Mouse (Mus musculus) forebrain, embryonic 11.5 days (tissue): ENCODE measurements around the gene Tigar. TPM values are rescaled to one million over a fixed set of nuclear protein-coding genes. Genes with fewer than 3 reads are reported as not detected.

ENCODE experiments used
- ATAC-seq: fragments of 200-750 bp; cut with Nextera tagmentation; replicated peaks from 2 replicates; pipeline ENCODE4 v1.8.0; 2017; ENCODE audit warnings: moderate TSS enrichment; ENCODE audit not compliant: low FRiP score
- DNase-seq: peaks from one replicate; pipeline ENCODE4 v3.0.0-alpha.2; 2017; ENCODE audit warnings: low spot score
- H3K27ac ChIP-seq: fragments of 300-500 bp; sonication (generic); 2 replicates; pipeline ENCODE4 v1.5.1; 2014; ENCODE audit warnings: low read depth, low read length
- H3K27me3 ChIP-seq: fragments of 300-500 bp; sonication (generic); 2 replicates; pipeline ENCODE4 v1.6.1; 2014; ENCODE audit warnings: mild to moderate bottlenecking, low read length, mixed read lengths; ENCODE audit not compliant: control insufficient read depth, insufficient read depth
- H3K36me3 ChIP-seq: fragments of 300-500 bp; sonication (generic); 2 replicates; pipeline ENCODE4 v1.6.1; 2014; ENCODE audit warnings: mild to moderate bottlenecking, low read length, moderate library complexity, mixed read lengths; ENCODE audit not compliant: control insufficient read depth, insufficient read depth
- H3K4me1 ChIP-seq: fragments of 300-500 bp; sonication (generic); replicated peaks from 2 replicates; pipeline ENCODE4 v1.6.1; 2014; ENCODE audit warnings: low read length, mixed read lengths; ENCODE audit not compliant: control insufficient read depth, insufficient read depth
- H3K4me2 ChIP-seq: fragments of 300-500 bp; sonication (generic); 2 replicates; pipeline ENCODE4 v1.6.1; 2014; ENCODE audit warnings: low read depth, mild to moderate bottlenecking, low read length, moderate library complexity, mixed read lengths; ENCODE audit not compliant: severe bottlenecking
- H3K4me3 ChIP-seq: fragments of 300-500 bp; sonication (generic); 2 replicates; pipeline ENCODE4 v1.5.1; 2014; ENCODE audit warnings: low read depth, low read length
- H3K9ac ChIP-seq: fragments of 300-500 bp; sonication (generic); 2 replicates; pipeline ENCODE4 v1.6.1; 2014; ENCODE audit warnings: low read length
- H3K9me3 ChIP-seq: fragments of 300-500 bp; sonication (generic); 2 replicates; pipeline ENCODE4 v1.6.1; 2016; ENCODE audit warnings: low read length, mixed read lengths; ENCODE audit not compliant: control insufficient read depth
- WGBS: fragments of 180-500 bp; shearing (Covaris S2); extraction: QIAGEN DNeasy Blood & Tissue Kit; methylation state at CpG from one replicate; pipeline ENCODE4 v1.1.7; 2014; 5-methylcytosine and 5-hydroxymethylcytosine counted together
- polyA plus RNA-seq: library from polyadenylated mRNA; unstranded; fragments of >200 nt; fragmentation: Nextera tagmentation; extraction: Ambion mirVana; gene quantifications from 2 replicates; pipeline ENCODE4 v1.2.1, GENCODE M21; 2014

The Tigar gene
- polyA plus RNA-seq, 1 experiment from 2014 or later: 6.8 TPM

DNA sequence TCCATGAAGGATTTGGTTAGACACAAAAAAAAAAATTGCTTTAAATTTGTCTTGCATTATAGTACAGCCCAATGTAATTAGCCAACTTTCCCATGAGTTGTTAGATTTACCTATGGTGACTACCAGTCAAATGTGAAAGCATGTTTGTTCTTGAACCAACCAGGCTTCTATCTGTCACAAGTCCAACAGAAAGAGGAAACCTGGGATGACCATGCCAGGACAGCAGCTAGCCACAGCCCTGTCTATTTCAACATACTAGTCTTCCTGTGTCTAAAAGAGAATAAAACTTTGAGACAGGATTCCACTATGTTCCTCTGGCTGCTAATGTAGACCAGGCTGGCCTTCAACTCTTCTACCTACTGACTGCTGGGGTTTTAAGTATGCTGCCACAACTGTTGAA lies 1.9 kb downstream of the Tigar start:
- no peak overlapping the region for H3K4me3 ChIP-seq
- H3K27me3 ChIP-seq: no peaks in the 10 kb centered on the region
- H3K36me3 ChIP-seq: no peaks in the 10 kb centered on the region
- no peak overlapping the region for H3K9ac ChIP-seq
- no peak overlapping the region for H3K27ac ChIP-seq
- H3K4me1 ChIP-seq: peaks cover 4% of the 10 kb centered on the region; the same call in 1 of the 2 replicates
- H3K9me3 ChIP-seq: no peaks in the 10 kb centered on the region
- ATAC-seq: no peak
- DNase-seq: no peak
- no peak overlapping the region for H3K4me2 ChIP-seq

DNA sequence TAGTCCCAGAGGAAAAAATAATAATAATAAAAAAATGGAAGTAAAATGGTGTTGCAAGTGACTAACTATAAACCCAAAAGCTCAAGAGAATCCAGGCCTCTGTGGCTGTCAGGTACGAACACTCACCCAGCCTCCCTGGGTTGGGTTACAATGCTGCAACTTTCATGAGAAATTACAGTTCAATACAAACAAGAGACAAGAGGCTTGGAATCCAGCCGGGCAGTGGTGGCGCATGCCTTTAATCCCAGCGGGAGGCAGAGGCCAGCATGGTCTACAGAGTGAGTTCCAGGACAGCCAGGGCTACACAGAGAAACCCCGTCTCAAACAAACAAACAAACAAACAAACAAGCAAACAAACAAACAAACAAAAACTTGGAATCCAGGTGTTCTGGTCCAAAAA lies 2.6 kb downstream of the Tigar start:
- no peak for ATAC-seq
- H3K27ac ChIP-seq: no peak overlapping the region
- no peaks in the 10 kb centered on the region for H3K36me3 ChIP-seq
- H3K4me2 ChIP-seq: no peak overlapping the region
- no peaks in the 10 kb centered on the region for H3K9me3 ChIP-seq
- 67% methylated on average over 5 of the region's 5 CpGs for WGBS
- H3K4me1 ChIP-seq: peaks cover 4% of the 10 kb centered on the region; the same call in 1 of the 2 replicates
- no peak overlapping the region for H3K4me3 ChIP-seq
- H3K27me3 ChIP-seq: no peaks in the 10 kb centered on the region
- DNase-seq: no peak
- no peak overlapping the region for H3K9ac ChIP-seq

DNA sequence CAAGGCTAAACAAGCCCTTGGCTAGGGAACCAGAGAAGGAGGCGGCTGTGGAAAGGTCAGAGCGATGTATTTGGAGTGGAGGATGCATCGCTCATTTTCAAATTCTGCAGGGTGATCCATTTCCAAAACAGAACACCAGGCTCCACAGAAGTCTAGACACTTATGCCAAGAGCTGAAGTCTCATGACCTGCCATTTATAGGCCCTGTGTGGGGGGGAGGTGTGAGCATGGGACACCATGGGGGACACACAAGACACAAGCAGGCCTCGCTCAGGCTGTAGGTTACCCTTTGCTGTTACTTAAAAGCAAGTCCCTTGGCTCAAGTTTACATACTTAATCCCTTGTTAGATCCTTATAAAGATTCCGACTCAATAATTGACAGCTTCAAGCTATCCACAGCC lies 3.2 kb downstream of the Tigar start:
- no peaks in the 10 kb centered on the region for H3K36me3 ChIP-seq
- no peak for DNase-seq
- no peaks in the 10 kb centered on the region for H3K27me3 ChIP-seq
- no peak overlapping the region for H3K27ac ChIP-seq
- H3K4me2 ChIP-seq: no peak overlapping the region
- no peak overlapping the region for H3K9ac ChIP-seq
- H3K9me3 ChIP-seq: no peaks in the 10 kb centered on the region
- 87% methylated on average over 5 of the region's 5 CpGs for WGBS
- no peak for ATAC-seq
- H3K4me1 ChIP-seq: peaks cover 4% of the 10 kb centered on the region; the same call in 1 of the 2 replicates
- H3K4me3 ChIP-seq: no peak overlapping the region

GRCm38 (mm10) chr6:127105107-127105506 lies 4.2 kb downstream of the Tigar start:
- Histone ChIP-seq H3K9ac (no peak overlapping the region), H3K36me3 (no peaks in the 10 kb centered on the region), H3K9me3 (no peaks in the 10 kb centered on the region), H3K27ac (no peak overlapping the region), H3K4me2 (no peak overlapping the region), H3K4me3 (no peak overlapping the region), H3K4me1 (peaks cover 4% of the 10 kb centered on the region; the same call in 1 of the 2 replicates), H3K27me3 (no peaks in the 10 kb centered on the region)
- DNase-seq: peak; percentile 75
- WGBS: 67% methylated on average over 6 of the region's 6 CpGs
- ATAC-seq: no peak

GRCm38 (mm10) chr6:127104396-127105029 lies 4.8 kb downstream of the Tigar start:
- Histone ChIP-seq H3K9ac (no peak overlapping the region), H3K27ac (no peak overlapping the region), H3K36me3 (no peaks in the 10 kb centered on the region), H3K9me3 (no peaks in the 10 kb centered on the region), H3K4me1 (peaks cover 4% of the 10 kb centered on the region; the same call in 1 of the 2 replicates), H3K27me3 (no peaks in the 10 kb centered on the region), H3K4me2 (no peak overlapping the region), H3K4me3 (no peak overlapping the region)
- WGBS: 90% methylated on average over 7 of the region's 7 CpGs
- ATAC-seq (no peak), DNase-seq (no peak)

DNA sequence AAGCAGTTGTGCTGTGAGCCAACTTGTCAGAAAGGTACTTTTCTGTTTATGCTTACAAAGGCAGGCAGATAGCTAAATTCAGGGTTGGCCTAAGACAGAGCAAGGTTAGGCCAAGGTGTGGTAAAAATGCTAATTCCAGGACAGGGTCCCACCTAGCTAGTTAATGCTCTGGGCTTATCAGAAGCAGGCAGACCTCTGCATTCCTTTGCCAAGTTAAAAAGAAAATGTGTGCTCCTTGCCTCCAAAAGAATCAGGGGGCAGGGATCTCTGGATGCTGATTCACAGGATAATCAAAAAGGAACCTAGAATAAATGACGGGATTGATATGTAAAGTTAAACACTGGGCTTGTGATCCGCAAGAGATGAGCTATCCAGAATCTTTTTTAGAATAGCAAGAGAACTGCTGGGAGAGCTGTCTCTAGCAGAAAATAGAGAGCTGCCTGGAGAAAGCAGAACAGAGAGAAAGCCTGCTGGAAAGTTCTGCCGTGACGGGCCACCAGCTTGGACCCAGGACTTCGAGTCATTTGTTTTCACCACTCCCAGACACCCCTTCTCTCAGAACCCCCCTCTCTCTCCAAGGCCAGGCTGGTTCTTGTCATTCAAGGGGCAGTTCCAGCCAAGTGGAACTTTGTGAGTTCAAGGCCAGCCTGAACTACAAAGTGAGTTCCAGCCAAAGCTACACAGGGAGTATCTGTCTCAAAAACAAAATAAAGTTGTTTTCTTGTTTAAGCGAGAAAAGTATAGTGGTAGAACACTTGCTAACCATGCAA lies 5.7 kb downstream of the Tigar start:
- 95% methylated on average over 6 of the region's 6 CpGs for WGBS
- Histone ChIP-seq H3K4me3 (no peak overlapping the region), H3K27me3 (no peaks in the 10 kb centered on the region), H3K27ac (no peak overlapping the region), H3K4me2 (no peak overlapping the region), H3K36me3 (no peaks in the 10 kb centered on the region), H3K9ac (no peak overlapping the region), H3K4me1 (peaks cover 4% of the 10 kb centered on the region; the same call in 1 of the 2 replicates), H3K9me3 (no peaks in the 10 kb centered on the region)
- DNase-seq (no peak), ATAC-seq (no peak)

GRCm38 (mm10) chr6:127094565-127094964 lies 14.8 kb downstream of the Tigar start:
- DNase-seq: no peak
- Histone ChIP-seq H3K4me3 (no peak overlapping the region), H3K9ac (no peak overlapping the region), H3K4me1 (no peaks in the 10 kb centered on the region), H3K9me3 (no peaks in the 10 kb centered on the region), H3K4me2 (no peak overlapping the region), H3K36me3 (peaks cover 5% of the 10 kb centered on the region; the same call in 1 of the 2 replicates), H3K27ac (no peak overlapping the region), H3K27me3 (no peaks in the 10 kb centered on the region)
- WGBS: 68% methylated on average over 7 of the region's 7 CpGs
- no peak for ATAC-seq

DNA sequence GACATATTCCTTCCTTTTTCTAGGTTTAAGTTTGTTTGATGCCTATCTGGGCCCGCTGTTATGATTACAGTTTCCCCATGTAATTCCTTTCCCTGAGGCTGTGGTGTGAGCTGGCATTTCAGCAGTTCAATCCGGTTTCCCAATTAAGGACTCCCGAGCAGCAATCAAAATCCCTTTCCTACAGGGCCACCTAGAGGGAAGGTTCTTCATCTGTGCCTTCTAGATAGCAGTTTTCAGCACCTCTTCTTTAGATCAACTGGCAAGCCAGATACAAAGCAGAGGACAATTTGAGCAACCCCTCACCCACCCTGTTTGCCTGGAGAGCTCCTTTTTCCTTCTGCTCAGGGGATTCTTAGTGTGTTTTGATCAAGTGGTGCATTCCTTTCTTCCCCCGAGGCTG lies 22.6 kb downstream of the Tigar start:
- Histone ChIP-seq H3K27ac (no peak overlapping the region), H3K36me3 (peaks cover 5% of the 10 kb centered on the region; the same call in 1 of the 2 replicates), H3K9me3 (no peaks in the 10 kb centered on the region), H3K9ac (no peak overlapping the region), H3K27me3 (no peaks in the 10 kb centered on the region), H3K4me1 (no peaks in the 10 kb centered on the region), H3K4me2 (no peak overlapping the region), H3K4me3 (no peak overlapping the region)
- ATAC-seq (no peak), DNase-seq (no peak)
- 71% methylated on average over 4 of the region's 4 CpGs for WGBS
